In genomic region chr2:29922011-29922410, GRCm38 (mm10) we compare ENCODE assay signal across 8 mouse cellular contexts. TPM values are rescaled to one million over a fixed set of nuclear protein-coding genes. Genes with fewer than 3 reads are reported as not detected.
A peak's percentile ranks its signal among the peaks of the same experiment; 100 is the strongest.
DNase-seq lines count a peak whose midpoint lies in the region; ATAC-seq lines count a peak whose summit lies in the region.

No protein-coding gene starts in this region.

- ATAC-seq in frontal cortex, adult (ENCODE audit: low TSS enrichment) = no peak

- intact Hi-C loops in left cerebral cortex, postnatal 4 days (cut with DNase I) = no loop called here

- peak; percentile 23 to 29 for DNase-seq in frontal cortex, postnatal 14 days (ENCODE audit: low spot score in 2 of 2)
- peak; percentile 16 for DNase-seq in thymus, postnatal 4 days
- DNase-seq in thymus, postnatal 0 days (ENCODE audit: low spot score) = no peak
- peak; percentile 78 to 90 for DNase-seq in gastrocnemius, postnatal 4 days (ENCODE audit: low spot score in 2 of 2)
- DNase-seq in left cerebral cortex, postnatal 4 days = peak; percentile 36
- DNase-seq in right cerebral cortex, postnatal 14 days = peak; percentile 53
- DNase-seq in embryo, embryonic 10 days (ENCODE audit: low spot score) = no peak

RNA-seq across cellular contexts. Expression of gene Gle1, which starts 13.2 kb away (rescaled TPM):
- 47.6 and 55.3 TPM in 2 replicates for polyA plus RNA-seq in thymus, postnatal 0 days (2015; fragmentation: Nextera tagmentation; extraction: Ambion mirVana)
- 10 to 100 TPM; 30.4 to 32.6 TPM for total RNA-seq in gastrocnemius, postnatal 4 days (2021)
- total RNA-seq in left cerebral cortex, postnatal 4 days (2021) = 10 to 100 TPM; 57.2 to 59.2 TPM

RNA-seq across cellular contexts. Expression of gene Odf2, which starts 33.0 kb away (rescaled TPM):
- polyA plus RNA-seq in thymus, postnatal 0 days (2015; fragmentation: Nextera tagmentation; extraction: Ambion mirVana) = 47.9 and 56.2 TPM in 2 replicates
- 10 to 100 TPM; 35.6 to 40.8 TPM for total RNA-seq in gastrocnemius, postnatal 4 days (2021)
- 100 to 1,000 TPM; 119 TPM for total RNA-seq in left cerebral cortex, postnatal 4 days (2021)

RNA-seq across cellular contexts. Expression of gene Sptan1, which starts 43.3 kb away (rescaled TPM):
- polyA plus RNA-seq in thymus, postnatal 0 days (2015; fragmentation: Nextera tagmentation; extraction: Ambion mirVana) = 47.5 and 53.2 TPM in 2 replicates
- 100 to 1,000 TPM; 217 to 218 TPM for total RNA-seq in gastrocnemius, postnatal 4 days (2021)
- total RNA-seq in left cerebral cortex, postnatal 4 days (2021) = 100 to 1,000 TPM; 880 to 916 TPM

RNA-seq across cellular contexts. Expression of gene Cercam, which starts 53.0 kb away (rescaled TPM):
- polyA plus RNA-seq in thymus, postnatal 0 days (2015; fragmentation: Nextera tagmentation; extraction: Ambion mirVana) = 7.0 and 8.6 TPM in 2 replicates
- 10 to 100 TPM; 40.0 to 52.1 TPM for total RNA-seq in gastrocnemius, postnatal 4 days (2021)
- total RNA-seq in left cerebral cortex, postnatal 4 days (2021) = 10 to 100 TPM; 17.5 to 19.0 TPM

Comparison
In these comparisons a context has a peak if more than half of its experiments do, and no peak if none do; other contexts are left out.
1. DNase-seq: peak in frontal cortex, postnatal 14 days (2 of 2), thymus, postnatal 4 days (single experiment), gastrocnemius, postnatal 4 days (2 of 2), left cerebral cortex, postnatal 4 days (single experiment) and right cerebral cortex, postnatal 14 days (single experiment); none in thymus, postnatal 0 days (single experiment) and embryo, embryonic 10 days (single experiment).
2. RNA of gene Sptan1, which starts 43.3 kb away (total RNA-seq): 880 to 916 TPM in left cerebral cortex, postnatal 4 days; 217 to 218 TPM in gastrocnemius, postnatal 4 days; every median in the first group is over 4 times any median in the second.